Mouse (Mus musculus): ENCODE measurements around the gene Pax7.
A peak's percentile ranks its signal among the peaks of the same experiment; 100 is the strongest.

The Pax7 gene

DNA sequence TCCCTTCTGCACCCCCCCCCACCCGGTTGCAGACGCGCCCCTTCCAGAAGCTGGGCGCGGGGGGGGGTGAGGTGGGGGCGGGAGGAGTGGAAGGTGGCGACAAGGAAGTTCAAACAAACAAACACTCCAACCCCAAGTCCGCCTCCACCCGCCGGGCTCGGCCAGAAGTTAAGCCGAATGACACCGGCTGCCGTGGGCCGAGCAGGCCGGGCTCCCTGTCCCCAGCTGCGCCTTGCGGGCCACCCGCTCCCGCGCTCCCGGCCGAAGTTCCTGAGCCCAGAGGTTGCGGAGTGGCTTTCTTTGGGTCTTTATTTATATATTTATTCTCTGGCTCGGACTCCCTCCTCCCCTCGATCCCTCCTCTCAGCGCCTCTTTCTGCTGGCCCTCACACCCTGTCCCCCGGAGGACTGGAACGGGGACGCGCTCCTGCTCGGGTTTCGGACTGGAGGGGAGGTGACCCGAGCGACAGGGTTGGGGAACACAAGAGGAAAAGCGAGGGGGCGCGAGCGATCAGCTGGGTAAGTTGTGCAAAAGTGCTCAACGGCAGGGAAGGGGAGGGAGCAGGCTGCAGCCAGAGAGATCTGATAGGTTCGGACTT lies at the start of gene Pax7:
Pax7 (minus strand) TSS at position 493 of the 599 bp plus-strand sequence.
- DNase-seq (ENCODE audit: low read depth), result no peak

DNA sequence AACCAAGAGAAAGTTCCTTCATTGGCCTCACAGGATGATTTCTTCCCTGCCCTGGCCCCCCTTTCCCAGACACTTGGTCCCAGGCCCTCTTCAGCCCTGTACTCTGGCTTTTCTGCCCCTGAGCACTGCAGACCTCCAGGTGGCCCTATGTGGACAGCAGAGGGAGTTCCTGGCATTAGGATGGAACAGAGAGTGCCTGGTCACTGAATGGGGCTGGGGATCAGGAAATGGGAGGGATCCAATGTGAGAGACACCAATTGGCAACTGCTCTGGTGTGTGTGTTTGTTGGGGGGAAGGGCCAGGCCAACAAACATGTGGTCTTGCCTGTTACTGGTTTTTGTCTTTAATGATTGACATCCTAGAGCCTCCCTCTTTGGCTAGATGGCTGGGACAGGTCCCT lies 48.5 kb upstream of the Pax7 start:
- DNase-seq (ENCODE audit: low read depth), result no peak

DNA sequence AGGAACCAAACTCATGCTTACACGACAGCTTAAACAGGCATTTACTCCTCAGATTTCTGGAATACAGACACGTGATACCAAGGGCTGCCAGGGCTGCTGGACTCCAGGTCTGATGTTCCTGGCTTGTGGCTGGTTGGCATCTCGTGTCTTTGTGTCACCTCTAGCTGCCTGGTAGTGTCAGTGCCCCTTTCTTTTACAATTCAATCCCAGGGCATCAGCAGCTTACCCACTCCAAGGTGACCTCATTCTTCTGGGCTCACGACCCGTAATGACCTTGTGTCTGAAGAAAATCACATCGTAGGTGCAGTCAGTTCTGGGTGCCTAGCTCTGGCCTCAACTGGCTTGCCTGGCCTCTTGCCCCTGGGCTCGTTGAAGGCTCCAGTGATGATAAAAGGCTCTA lies 46.0 kb upstream of the Pax7 start:
- no peak for DNase-seq (ENCODE audit: low read depth)

DNA sequence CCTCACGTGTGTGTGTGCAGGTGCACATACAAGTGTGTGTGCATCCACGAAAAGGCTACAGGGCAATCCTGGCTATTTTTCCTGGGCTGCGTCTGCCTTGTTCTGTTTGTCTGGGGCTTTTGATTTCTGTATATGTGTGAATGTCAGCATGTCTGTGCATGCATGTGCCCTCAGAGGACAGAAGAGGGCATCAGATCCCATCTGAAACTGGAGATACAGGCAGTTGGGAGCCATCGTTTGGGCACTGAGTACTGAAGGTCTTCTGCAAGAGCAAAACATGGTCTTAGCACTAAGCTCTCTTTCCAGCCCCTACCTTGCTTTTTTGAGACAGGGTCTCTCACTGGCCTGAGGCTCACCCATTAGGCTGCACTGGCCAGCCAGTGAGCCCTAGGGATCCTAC lies 45.1 kb upstream of the Pax7 start:
- DNase-seq (ENCODE audit: low read depth), result no peak

DNA sequence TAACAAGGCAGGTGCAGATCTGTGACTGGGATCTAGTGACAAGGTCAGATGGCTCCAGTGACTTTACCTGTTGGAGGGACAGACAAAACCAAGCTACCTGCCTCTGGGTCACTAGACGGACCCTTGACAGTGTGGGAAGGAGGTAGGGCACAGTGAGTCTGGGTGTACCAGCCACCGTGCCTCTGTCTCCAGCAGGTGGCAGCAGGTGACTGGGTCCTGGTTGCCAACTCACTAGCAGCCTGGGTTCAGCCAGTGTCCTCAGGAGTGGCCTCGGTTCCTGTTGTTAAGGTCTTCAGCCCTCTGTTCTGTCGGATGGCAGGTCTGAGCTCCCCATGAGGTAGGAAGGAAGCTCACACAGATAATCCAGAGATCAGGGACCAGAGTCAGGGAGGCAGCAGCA lies 43.9 kb upstream of the Pax7 start:
- peak; percentile 8 for DNase-seq (ENCODE audit: low read depth)

DNA sequence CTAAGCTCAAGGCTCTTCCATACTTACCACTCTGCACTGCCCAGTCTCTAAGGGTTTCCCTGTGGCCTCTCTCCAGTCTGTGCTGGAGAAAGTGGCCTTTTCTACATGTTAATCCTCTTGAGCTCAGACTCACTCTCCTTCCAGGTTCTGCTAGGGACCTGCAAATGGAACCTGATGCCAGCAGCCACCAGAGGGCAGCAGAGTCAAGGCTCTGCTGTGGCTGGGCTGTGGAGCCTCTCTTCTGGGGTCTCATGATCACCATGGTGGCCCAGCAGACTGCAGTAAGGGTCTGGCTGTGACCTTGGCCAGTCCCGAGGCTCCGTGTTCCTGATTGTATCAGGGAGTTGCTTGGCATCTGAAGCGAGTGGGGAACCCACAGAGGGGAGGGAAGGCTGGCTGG lies 39.3 kb upstream of the Pax7 start:
- no peak for DNase-seq (ENCODE audit: low read depth)

DNA sequence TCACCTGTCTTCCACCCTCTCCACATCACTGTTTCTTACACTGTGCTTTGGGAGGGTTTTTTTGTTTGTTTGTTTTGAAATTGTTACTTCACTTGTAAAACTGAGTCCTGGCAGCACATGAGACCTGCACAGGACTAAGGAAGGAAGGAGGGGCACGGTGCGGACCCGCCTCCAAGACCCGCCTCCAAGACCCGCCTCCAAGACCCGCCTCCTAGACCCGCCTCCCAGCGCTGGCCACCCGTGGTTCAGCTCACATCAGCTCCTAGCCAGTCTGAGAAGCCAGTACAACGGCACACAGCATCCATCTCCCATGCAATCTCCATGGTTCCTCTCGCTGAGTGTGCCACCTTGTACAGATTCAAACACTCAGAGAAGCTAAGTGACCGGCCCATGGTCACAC lies 38.4 kb upstream of the Pax7 start:
- no peak for DNase-seq (ENCODE audit: low read depth)

DNA sequence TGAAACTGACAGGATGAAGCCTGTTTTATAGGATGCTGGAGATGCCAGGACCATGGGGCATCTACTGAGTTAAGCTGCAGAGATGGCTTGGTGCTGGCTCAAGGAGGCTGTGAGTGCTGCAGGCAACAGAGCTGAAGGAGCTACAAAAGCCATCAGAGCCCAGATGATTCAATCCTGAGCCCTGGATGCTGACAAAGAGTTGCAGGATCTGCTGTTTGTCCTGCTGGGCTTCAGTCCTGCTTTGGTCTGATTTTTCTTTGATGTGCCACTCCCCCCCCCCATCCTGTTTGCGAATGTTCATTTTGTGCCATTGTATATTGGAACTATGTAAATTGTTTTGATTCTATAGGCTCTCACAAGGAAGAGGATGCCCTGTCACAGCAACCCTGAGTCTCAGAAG lies 29.9 kb upstream of the Pax7 start:
- DNase-seq (ENCODE audit: low read depth), result no peak

DNA sequence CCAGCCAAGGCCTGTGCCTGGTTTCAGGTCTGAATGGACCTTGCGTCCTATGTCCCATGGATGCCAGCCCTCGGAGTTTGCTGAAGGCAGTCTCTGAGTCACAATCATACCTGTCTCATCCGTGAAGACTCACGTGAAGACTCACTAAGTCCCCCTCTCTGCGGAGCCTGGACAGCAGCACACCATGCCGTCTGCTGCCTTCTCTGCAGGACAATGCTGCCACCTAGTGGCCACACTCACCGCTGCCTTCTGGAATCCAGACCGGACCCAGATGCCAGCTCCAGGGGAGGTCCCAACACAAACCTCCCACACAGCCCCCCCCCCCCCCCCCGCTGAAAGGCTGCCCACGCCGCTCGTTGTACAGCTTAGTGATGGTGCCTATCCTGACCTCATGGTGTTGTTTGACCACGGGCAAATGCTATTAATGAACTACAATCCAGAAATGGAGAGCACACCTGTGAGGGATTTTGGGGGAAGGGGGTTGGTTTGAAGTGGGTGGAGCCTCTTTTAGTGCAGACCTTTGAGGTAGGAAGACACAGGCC lies 25.4 kb upstream of the Pax7 start:
- DNase-seq (ENCODE audit: low read depth), result peak; percentile 32

DNA sequence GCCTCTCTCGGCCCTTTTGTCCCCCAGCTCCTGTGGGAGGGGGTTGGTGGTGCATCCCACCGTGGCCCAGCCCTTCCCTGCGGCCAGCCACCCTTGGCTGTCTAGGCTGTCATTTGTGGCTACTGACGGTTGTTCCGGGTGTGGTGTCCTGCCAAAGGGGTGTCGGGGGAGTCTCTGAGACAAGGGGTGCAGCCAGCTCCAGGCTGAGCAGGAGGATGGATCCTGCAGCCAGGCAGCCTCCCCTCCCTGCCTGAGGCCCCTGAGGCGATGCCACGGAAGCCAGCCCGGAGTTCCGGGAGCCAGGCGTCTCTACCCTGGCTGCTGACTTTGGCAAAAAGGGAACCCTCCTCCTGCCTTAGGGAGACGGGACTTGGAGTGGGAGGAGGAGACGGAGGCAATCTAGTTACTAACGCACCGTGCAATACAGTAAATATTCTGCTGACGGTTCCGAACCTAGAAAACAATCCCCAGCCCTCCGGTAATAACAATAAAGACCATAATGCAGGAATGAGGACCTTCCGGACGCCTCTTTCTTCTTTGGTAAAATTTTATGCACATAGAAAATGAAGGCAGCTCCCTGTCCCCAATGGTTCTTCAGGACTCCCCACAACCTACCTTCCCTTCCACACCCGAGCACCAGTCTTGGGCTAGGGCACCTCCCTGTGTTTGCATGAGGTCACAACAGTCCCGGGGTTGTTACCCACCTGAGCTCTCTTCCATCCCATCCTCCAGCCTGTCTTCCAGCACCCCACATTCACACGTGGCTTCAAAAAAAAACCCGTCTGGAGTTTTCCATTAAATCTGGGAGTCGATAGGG lies 19.1 kb upstream of the Pax7 start:
- DNase-seq (ENCODE audit: low read depth), result no peak

DNA sequence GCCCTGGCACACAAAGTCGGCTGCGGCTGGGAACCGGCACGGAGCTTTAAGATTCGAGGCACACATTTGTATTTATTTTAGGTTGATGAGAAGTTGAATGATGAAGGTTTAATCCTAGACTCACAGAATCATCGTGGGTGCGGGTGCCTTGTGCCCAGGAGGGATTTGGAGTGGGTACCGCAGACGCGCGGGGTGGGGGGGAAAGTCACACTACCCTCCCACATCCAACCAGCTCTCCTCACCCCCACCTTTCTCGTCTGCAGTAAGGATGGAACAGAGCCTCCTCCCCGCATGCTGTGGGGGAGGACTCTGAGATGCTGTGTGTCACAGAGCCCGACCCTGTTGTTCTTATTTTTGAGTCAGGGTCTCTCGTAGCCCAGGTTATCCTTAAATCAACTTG lies 18.1 kb upstream of the Pax7 start:
- no peak for DNase-seq (ENCODE audit: low read depth)

DNA sequence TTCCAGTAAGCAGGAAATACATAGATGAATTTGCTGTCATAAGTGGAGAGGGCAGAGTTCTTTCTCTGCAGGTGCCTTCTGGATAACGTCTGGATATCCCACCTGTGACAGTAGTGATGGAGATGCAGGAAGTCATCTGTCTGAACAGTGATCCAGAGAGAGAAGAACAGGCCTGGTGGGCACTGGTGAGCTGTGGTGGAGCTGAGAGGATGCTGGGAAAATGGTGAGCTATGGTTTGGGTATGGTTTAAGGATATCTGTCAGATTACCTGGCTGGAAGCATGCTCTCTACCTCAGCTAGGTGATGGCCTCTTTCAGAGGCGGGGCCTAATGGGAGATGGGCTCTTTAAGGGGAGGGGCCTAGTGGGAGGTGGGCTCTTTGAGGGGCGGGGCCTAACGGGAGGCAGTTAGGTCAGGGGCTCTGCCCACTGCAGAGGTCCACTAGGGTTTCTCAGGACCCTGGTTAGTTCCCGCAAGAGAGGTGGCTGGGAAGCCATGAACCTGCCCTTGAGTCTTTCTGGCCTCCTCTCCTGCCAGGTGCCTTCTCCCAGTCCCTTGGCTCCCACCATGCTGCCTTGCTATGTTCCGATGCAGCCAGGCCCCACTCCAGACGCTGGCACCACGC lies 17.3 kb upstream of the Pax7 start:
- no peak for DNase-seq (ENCODE audit: low read depth)

DNA sequence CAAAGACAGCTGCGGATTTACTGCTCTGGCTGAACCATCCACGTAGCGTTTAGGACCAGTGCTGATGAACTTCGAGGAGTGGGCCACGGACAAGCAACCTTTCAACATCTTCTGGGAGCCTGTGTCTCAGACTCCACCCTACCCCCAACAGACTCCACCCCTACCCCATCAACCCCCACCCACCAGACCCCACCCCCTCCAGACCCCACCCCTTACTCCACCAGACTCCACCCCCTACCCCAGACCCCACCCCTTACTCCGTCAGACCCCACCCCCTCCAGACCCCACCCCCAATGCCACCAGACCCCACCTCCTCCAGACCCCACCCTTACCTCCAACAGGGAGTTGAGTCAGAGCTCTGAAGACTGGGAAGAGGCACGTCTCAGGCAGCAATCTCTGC lies 10.1 kb upstream of the Pax7 start:
- DNase-seq (ENCODE audit: low read depth), result no peak

DNA sequence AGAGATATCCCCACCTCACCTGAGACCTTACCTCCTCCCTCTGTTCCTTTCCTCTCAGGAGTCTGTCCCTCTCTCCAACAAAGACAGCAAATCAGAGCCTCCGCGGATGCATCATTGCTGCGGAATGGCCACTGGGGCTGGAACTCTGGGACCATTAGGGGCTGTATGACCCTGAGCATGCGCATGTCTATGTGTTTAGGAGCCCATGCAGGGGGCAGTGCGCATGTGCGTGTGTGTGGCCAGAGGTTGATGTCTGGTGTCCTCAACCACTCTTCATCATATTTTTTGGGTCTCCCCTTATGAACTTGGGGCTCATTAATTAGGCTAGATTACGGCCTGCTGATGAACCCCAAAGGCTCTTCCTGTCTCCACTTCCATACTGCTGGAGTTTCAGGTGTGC lies 9.6 kb upstream of the Pax7 start:
- DNase-seq (ENCODE audit: low read depth), result no peak

DNA sequence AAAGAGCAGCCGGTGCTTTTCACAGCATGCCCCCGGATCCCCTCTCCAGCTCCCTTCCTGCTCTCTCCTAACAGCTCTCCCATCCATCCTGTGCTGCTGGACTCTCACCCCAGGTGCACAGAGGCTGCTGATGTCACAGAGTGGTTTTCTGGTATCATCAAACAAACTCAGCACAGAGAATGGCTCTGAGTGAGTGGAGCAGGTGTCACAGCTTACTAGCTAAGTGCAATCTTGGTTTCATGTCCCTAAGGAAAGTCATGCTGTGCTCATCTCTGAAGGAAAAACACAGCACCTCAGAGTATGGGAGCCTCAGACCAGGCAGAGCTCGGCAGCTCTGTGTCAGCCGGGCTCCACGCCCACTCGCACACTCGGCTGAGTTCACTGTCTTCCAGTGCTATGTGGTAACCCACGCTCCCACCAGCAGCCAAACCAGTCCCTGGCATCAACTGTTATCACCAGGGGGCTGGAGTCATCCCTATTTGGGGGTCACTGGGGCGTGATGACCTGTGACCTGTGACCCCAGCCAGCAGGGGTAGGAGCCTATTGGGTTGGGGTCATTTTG lies 7.7 kb upstream of the Pax7 start:
- DNase-seq (ENCODE audit: low read depth), result no peak

DNA sequence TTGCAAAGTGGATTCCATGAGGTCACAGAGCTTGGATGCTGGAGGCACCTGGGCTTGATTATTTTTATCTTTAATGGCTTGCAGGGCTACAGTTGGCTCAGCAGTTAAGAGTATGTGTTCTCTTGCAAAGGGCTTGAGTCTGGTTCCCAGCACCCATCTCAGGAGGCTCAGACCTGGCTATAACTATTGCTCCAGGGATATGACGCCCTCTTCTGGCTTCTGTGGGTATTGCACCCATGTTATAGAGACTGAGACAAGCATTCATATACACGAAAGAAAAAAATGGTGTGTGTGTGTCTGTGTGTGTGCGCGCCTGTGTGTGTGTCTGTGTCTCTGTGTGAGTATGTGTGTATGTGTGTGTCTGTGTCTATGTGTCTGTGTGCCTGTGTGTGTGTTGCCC lies 7.1 kb upstream of the Pax7 start:
- no peak for DNase-seq (ENCODE audit: low read depth)

DNA sequence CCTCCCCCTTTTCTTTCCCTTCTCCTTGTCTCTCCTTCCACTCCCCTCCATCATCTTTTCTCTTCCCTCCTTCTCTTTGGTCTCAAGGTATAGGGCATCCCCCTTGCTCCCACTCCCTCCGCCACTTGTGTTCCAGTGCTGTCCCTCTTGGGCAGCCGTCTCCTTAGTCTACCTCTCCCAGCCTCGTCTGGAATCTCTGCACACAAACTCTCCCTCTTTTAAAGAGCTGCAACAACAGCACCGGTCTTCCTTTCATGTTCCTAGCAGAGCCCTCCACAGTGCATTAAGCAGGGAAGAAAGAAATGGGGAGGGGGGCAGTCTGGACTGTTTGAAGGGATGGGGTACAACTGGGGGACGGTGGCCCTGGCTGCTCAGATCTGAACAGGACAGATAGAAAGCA lies 3.4 kb upstream of the Pax7 start:
- DNase-seq (ENCODE audit: low read depth), result no peak

DNA sequence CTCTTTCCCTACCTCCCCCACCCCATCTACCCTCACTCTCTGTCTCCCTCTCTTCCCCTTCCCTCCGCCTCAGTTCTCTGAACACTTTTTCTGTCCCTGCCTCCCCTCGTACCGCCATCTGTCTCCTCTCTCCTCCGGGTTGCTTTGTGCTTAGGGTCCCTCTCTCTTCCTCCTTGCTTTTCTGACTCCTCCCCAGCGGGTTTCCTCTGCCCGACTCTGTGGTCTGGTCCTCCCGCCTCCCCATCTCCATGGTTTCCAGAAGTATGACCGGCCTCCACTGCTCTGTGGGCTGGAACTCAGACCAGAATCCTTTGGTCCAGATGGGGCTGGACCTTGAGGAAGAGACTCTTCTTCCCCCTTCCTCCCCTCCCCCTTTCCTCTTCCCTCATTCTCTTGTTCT lies 2.9 kb upstream of the Pax7 start:
- no peak for DNase-seq (ENCODE audit: low read depth)

DNA sequence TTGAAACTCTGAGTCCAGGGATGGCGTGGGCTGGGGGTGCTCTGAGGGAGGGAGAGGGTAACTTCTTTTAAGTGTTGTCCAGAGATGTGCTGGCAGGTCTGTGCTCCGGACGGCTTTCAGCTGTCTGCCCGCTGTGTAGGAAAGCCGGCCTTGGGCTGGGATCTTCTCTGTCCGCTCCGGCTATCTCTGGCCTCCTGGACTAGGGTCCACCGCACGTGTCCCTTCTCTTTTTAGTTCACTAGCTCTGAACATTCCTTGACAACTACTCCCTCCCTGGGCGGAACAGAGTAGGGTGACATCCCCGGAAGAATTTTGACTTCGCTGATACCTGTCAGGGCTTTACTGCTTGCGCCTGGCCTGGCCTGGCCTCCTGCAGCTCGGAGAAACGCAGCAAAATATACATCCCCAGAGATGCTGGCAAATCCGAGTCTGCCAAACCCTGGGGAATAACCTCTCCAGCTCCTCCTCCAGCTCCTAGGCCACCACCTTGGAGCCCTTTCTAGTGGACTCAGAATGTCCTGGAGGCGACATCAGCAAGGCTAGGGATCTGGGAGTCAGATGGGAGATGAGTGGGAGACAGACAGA lies 581 bp upstream of the Pax7 start:
- DNase-seq (ENCODE audit: low read depth), result no peak

DNA sequence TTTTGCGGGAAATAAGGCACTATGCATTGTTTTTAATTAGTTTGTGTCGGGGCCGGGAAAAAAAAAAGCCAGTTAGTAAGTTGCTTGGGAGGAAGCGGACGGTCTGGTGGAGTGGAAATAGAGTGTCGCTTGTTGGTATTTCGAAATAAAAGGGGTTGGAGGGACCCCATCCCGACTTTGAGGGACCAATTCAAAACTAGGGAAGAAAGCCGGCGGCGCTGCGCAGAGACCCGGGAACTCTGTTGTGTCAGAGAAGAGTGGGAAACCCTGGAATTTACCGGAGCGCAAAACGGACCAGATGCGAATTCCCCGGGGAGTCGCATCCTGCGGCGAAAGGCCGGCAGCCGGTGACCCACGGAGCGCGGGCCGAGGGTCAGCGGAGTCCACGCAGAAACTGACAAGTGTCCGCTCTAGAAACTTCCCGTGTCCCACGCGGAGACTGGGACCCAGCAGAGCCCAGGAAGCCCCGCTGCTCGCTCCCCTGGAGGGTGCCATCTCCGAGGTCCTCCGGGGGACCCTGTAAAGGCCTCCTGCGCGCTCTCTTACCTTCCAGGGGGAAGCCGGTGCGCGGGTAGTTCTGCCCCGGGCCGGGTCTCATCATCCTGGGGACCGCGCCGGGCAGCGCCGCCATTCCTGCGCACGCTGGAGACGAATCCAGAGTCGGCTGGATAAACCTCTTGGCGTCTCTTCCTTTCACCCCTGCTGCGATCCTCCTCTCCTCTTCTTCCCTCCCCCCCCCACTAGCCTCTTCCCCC lies 870 bp downstream of the Pax7 start:
- no peak for DNase-seq (ENCODE audit: low read depth)

DNA sequence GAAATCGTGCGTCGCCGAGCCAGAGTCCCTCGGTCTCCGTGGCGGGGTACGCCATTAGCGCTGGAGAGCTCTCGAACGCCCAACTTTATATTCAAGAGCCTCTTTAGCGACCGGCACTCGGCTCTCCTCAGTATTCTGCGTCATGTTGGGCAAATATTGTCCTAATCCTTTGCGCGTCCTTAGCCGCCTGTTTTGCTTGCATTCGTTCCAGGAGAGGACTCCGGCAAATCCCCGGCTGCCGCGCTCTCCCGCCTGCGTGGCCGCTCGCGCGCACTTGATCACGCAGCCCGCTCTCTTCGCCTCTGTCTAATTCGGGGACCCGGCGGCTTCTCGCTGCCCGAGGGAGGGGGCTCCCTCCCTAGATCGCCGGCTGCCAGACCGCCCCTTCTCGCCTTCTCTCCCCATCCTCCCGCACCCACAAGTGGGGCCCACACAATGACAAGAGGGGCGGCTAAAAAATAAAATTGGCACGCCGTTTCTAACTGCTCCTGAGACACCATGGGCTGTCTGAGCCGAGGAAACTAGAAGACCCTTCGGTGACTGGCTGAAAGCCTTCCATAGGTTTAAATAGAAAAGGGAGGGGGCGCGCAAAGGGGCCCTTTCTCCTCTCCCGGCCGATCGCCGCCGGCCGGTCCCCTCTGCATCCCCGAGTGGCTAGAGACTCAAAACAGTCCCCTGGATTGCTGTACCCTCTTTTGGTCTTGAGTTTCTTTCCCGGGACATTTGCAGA lies 1.7 kb downstream of the Pax7 start:
- no peak for DNase-seq (ENCODE audit: low read depth)

Data from fibroblast of lung, adult 2 months (primary cell).